Mouse (Mus musculus): Measurements from ENCODE around the gene Armc8.

Gene Armc8

DNA sequence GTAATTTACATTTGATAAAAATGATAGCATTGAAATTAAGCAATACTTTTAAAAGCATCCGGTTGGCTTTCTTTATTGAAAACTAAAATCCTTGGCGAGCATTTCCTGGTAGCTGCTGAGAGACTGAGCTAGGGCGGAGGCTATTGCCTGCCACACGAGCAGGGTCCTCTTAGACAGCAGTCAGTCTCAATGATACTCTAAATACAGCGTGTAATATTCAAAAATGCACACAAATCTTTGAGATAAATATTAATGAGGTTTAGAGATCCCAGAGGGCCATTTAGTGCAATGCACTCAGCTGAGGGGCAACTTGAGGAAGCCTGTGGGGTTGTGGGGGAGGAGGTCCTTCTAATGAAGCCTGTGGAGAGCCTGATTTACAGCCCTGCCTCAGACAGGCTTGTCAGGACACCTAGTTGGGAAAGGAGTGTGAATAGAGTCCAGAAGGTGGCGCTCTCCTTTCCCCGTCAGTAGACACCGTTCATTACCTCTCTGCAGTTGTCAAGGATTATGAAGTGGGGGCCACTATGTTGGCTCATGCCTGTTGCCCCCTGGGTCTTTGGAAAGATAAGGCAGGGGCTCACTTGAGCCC, 124.0 kb downstream of the Armc8 start:
- no peak for DNase-seq (ENCODE audit: low spot score)

DNA sequence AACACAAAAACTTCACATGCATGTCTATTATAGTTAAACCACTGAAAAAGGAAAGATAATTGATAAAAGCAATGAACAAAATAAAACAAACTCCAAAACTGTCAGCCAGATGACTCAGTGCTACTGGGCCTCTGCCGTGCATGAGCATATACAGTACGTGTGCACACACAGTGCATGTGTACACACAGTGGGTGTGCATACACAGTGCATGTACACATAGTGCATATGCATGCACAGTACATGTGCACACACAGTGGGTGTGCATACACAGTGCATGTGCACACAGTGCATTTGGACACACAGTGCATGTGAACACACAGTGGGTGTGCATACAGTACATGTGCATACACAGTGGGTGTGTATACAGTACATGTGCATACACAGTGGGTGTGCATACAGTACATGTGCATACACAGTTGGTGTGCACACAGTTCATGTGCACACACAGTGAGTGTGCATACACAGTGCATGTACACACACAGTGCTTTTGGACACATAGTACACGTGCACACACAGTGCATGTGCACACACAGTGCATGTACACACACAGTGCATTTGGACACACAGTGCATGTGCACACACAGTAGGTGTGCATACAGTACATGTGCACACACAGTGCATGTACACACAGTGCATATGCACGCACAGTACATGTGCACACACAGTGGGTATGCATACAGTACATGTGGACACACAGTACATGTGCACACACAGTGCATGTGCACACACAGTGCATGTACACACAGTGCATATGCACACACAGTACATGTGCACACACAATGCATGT, 126.9 kb downstream of the Armc8 start:
- DNase-seq (ENCODE audit: low spot score), result no peak

DNA sequence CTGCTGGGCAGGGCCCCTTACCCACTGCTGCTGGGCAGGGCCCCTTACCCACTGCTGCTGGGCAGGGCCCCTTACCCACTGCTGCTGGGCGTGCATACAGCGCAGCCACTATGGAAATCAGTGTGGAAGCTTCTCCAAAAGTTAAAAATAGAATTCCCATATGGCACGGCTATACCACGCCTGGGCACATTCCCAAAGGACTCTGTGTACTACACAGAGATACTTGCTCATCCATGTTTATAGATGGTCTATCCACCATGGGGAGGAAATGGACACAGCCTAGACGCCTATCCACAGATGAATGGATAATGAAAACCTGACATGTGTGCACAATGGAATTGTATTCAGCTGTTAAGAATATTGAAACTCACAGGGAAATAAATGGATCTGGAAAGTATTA, 127.8 kb downstream of the Armc8 start:
- DNase-seq (ENCODE audit: low spot score), result no peak

DNA sequence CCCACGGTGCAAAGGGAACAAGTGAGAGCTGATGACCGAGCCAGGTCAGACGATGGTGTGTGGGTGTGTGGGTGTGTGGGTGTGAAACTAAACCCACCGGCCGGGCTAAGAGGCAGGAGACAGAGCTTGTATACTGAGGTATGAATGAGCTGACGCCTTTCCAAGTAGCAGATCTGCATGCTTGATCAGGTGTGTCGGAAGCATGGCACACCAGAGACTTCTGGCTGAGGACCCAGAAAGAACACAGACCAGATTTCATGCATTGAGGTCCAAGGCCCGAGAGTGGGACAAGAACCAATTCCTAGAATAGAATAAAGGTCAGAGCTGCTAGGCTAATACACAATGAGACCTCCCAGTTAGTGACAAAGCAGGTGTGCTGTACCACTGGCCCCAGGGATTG, 129.6 kb downstream of the Armc8 start:
- DNase-seq (ENCODE audit: low spot score), result no peak

DNA sequence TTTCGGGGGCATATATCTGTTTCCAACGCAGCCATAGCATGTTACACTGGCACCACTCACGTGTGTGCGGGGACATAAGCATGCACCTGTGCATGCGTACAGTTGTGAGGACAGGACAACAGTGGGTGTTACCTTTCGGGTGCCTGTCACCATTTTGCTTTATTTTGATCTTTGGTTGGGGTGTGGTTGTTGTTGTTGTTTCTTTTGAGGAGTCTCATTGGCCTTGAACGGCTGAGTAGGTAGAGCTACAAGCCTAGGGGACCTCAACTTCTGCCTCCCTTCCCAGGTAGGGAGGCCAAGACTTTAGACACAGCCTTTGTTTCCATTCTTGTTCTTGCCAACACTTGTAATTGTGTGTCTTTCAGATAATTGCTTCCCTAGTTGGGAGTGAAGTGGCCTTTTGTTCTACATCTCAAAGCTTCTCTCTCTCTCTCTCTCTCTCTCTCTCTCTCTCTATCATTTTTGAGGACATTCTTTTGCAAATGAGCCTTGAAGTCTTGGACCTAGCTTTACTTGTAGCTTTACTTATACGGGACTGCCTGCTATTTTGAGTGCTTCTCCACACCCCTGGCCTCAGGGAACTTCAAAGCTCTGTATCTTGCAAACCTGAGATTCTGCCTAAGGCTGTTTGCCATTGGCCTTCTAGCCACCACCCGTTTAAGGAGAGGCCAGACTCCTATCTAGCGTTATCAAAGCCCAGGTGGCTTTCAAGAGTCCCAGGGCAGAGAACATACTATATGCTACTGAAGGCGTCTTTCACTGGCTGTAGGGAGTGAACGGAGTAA, 130.7 kb downstream of the Armc8 start:
- no peak for DNase-seq (ENCODE audit: low spot score)

DNA sequence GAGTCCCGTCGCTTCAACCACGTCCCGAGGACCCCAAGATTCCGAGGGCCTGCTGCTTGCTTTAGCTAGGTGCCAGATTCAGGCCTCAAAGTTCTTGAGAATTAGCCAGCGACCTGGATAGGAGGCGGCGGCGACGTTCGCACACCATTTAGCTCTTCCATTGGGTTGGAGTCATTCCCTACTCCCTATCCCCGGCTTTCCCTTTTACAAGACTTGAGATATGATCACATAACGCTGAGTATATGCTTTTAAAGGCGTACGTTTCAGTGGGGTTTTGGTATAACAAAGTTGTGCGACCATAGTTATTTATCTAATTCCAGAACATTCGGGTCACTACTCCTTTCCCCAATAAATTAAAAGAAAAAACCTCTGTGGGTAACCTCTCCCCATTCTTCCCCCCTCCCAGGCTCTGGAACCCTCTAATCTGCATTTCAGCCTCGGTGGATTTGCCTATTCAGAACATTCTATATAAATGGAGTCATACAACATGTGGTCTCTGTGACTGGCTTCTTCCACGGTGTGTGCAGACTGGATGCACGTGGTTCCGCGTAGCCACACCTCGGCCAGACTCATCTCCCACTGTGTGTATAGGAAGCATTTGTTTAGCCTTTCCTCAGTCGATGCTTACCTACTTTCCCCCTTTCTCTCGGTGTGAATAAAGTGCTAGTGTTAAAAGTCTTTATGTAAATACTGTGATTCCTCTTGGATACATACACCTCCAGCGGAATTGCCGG, 131.5 kb downstream of the Armc8 start, which contains the start of gene Mras:
TSS of gene Mras (minus strand) at position 351 of the 734 bp plus-strand sequence.
- DNase-seq (ENCODE audit: low spot score), result no peak

DNA sequence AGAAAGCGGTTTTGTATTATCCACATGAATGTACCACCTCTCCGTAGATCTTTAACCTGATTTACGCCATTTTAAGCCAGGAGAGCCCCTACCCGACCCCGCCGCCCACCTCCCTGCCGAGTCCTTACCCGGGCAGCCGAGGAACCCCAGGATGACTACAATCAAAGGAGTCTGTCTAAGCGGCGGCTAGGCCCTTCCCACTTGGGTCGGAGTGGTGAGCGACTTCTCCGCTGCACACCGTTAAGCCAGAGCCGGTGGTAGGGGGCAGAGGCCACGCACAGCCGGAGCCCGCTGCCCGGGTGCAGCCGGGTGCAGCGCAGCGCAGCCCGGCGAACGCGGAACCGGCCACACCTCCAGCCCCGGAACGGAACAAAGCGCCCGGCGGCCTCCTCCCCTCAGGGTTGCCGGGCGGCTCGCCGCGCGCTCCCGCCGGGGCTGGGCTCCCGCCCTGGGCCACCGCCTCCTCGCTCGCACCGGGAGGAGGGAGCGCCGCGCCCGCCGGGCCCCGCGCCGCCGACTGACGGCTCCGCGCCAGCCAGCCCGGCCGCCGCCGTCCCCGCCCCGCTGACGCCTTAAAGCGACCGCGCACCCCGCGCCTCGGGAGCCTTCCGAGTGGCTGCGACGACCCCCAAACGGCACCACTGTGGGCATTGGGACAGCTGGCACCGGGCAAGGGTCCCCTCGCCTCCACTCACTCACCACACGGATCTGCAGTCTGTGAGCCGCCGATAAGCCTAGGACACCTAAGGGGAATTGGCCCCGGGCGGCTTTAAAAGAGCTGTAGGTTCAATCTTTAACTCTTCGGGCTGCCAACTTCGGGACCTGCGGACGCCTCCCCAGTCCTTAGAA, 132.3 kb downstream of the Armc8 start:
- peak; percentile 60 for DNase-seq (ENCODE audit: low spot score)

DNA sequence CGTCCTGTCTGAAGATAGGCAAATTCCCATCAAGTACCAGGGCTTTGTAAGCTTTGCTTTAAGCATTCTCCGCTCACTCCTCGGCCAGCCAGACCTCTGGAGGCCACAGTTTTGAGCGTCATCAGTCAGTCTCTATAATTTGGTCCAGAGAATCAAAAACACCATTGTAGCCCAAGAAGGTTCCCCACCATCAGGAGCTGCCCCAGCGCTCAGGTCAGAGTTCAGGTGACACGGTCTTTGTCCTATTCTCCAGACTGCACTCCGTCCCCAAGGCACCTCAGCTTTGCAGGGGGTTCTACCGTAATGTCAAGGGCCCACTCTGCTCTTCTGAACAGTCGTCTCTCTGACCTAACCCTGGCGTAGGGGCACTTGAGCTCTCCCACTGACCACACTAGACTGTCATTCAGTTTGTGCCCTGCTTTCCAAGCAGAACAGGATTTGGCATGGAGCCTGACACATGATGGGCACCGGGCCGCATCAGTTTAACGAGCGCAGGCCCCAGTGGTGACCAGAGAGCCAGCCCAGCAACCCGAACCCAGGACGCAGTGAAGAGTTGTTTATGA, 133.0 kb downstream of the Armc8 start:
- no peak for DNase-seq (ENCODE audit: low spot score)

DNA sequence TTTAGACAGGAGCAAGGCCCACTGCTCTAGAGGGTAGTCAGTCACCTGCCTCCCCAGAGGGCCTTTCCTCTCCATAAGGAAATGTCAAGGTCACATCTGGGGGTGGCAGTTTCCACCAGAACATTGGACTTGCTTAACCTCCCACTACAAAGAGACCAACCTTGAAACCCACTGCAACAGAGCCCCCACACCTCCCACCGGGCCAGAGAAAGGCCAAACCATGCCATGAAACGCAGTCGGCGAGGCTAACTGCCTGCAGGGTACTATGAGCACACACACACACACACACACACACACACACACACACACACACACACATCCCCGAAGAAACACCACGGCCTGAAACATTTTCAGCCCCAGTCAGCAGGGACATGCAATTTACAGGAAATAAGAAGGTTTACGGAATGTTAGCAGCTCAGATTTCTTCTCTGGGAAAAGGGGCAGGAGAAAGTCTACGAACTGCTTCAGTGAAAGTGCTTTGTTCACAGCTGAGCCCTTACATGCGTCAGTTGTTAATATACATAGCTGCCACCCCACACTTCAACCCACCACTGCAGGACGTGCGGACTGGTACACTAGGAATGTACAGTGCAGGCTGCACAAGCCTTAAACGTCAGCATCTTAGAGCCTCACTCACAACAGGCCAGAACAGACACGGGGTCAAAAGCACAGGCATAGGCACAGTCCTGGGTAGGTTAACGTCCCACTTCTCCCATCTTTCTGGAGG, 133.6 kb downstream of the Armc8 start:
- DNase-seq (ENCODE audit: low spot score), result no peak

DNA sequence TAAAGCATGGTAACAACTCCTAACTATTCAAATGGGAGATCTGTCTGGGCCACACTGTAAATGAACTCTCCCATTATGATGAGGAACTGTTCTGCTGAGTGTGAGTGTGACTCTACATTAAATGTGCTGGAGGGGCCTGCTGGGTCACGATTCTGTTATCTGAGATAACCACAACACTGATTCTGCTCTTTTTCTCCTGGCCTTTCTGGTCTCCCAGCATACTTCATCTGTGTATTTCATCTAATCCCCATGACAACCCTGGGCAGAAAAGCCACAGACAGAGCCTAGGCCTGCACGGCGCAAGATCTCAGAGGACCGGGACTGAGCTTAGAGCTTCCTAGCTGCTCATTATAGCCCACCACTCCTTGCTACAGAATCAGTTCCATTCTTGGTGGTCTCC, 136.2 kb downstream of the Armc8 start:
- DNase-seq (ENCODE audit: low spot score), result no peak

DNA sequence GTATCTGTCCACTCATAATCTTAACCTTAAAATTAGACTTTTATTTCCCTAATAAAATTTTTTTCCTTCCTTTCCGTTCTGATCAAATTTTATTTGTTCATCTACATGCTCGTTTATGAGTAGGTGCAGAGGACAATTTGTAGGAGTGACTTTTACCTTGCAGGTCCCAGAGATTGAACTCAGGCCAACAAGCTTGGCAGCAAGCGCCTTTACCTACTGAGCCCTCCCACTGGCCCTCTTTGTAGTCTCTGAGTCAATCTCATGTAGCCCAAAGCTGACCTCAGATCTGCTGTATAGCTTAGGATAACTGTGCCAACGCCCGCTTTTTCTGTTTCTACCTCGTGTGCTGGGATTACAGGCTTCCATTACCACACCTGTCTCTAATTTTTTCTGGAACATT, 136.7 kb downstream of the Armc8 start:
- no peak for DNase-seq (ENCODE audit: low spot score)

DNA sequence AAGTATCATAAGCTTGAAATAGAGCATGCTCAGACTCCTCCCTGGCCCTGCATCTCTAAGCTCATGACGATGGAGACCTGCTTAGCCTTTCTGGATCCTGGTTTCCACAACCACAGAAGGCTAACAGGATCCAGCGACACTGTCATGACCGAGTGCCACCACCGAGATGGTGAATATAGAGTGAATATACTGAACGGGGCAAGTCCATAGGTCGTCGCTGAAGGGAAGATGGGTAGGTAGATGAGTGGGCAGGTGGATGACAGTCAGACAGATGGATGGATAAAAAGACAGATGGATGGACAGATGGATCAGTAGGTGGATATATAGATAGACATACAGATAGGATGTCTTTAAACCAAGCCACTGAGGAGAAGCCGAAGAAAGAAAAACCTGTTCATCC, 137.4 kb downstream of the Armc8 start:
- no peak for DNase-seq (ENCODE audit: low spot score)

DNA sequence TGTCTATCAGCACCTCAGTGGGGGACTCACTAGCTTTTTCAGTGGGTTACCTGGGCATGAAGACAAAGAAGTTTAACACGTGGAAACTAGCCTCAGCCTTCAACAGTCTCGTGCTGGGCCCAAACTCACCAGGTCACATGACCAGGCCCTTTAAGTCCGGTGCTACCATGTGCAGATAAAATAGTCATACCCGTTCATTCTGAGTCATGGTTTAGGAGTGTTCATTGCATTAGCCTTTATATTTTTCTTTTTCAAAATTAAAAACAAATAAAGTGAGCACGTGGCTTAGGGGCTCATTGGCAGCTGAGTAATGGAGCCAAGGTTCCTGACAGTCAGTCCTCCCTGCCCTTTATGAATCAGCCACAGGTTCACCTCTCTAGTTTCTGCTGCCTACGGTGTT, 137.9 kb downstream of the Armc8 start:
- no peak for DNase-seq (ENCODE audit: low spot score)

DNA sequence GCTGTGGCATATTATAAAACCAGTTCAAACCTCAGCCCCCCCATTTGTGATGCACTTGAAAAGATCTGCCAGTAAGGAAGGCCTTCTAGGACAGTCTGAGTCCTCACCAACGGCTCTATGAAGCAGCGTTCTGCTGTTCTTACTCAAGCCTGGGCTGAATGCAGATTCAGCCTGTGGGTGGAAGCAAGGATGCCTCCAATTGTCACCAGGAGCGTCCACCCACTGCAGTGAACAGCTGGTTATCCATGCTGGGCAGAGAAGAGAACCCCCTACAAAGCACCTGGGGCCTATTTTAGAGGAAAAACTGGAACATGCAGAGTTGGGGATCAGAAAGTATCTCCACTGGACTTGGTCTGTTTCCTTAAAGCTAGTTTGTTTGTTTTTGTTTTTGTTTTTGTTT, 138.9 kb downstream of the Armc8 start:
- DNase-seq (ENCODE audit: low spot score), result no peak

DNA sequence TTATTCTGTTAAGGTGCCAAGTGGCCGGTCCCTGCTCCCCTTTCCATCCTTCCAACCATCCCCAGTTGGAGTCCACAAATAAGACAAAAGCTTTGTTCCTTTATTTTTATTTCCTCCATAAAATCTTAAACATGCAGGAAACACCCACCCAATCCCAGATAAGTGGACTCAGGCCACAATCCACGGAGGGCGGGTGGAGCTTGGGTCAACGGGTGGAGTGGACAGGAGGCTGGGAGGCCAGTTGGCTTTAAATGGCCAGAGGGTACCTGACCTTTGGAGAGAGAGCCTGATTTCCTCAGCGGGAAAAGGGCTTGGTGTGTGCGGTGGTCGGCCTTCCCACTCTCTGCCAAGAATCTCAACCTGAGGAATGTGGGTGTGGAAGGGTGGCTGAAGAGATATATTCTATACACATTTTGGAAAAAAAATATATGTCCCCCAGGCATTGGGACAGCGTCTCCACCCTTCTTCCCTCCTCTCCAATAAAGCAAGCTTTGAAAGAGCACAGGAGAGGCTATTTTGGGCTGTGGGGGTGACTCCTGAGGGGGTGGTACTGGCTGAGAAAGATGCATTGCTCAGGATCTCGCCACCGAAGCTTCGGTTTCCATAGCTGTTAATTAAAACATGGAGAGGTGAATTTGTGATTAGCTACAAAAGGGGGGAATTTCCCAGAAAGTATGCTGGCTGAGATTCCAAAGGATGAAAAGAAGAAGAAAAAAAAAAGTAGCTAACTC, 139.9 kb downstream of the Armc8 start:
- DNase-seq (ENCODE audit: low spot score), result no peak

Data from ovary, postnatal 10 days (tissue).